Mouse (Mus musculus): ENCODE measurements at regions not wholly inside any gene's neighbourhood (a gene's known extent, or its start where the extent isn't known, plus 50 kb on each side); places are given as distances from the start of the nearest gene placed in this dataset.

DNA sequence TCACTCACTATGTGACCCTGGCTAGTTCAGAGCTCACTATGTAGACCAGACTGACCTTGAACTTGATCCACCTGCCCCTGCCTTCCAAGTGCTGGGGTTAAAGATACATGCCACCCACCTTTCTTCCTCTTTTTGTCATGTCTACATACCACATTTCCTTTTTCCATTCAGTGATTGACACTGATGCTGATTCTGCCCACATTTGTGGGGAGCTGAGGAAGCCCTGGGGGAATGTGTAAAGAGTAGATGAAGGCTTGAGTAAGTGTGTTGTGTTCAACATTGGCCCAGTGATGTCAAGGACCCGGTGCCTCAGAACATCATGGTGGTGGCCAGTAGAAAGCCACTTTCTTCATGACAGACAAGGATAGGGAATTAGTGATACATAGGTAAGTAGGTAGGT lies 201.3 kb downstream of the Rpap3 start:
- no peak for DNase-seq (ENCODE audit: low spot score)

DNA sequence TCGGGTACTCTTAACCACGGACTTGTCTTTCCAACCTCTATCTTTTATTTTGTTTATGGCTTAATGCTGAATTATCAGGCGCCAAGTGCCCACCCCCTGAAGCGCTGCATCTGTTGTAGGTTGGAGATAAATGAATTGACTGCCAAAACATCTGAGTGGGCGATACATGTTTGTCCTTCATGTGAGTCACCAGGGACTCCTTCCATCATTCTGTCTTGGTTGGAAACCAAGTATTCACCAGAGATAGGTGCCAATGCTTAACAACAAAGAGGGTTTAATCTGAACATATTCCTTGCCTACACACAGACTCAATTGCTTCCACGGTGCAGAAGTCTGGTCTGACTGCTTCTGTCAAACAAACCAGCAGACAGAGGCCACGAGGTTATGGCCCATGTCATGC lies 203.6 kb downstream of the Rpap3 start:
- DNase-seq (ENCODE audit: low spot score) = no peak

DNA sequence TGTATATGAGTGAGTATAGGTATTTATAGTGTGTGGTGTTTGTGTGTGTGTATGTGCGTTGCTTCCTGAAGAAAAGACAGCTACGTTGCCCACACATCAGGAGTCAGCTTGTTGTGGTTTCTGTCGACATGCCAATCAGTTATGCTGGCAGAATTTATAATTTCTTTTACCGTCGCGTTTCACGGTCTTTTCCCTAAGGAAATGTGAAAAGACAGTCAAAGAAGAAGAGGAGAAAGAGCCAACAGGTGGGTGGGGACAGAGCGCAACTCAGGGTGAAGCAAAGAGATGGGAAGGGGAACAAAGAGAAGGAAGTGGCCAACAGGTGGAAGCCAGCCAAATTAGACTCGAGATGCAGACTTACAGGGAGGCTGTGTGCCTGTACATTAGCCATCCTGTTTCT lies 204.2 kb downstream of the Rpap3 start:
- DNase-seq (ENCODE audit: low spot score) = no peak

DNA sequence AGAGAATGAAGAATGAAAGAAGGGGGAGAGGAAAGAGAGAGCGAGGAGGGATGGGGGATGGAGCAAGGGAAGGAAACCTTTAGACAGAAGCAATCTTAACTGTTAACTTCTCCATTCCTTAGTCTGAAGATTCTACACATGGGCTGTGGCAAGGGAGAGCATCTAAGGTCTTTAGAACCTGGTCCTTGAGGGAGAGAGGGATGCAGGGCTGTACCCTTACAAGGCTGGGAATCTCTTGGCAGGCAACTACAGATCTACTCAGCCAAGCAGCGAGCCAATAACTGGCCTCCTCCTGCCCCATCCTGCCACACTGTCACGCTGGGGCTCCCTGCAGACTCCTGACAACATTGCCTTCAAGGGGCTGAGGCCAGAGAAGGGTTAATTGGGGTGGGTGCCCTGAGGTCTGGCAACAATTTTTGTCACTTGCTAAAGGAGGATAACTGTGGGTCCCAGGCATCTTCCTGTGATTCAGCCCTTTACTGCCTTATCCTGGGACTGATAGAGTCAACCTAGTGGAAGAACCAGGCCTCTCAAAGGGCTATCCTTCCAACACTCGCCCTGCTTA lies 205.7 kb downstream of the Rpap3 start:
- DNase-seq (ENCODE audit: low spot score) = no peak

DNA sequence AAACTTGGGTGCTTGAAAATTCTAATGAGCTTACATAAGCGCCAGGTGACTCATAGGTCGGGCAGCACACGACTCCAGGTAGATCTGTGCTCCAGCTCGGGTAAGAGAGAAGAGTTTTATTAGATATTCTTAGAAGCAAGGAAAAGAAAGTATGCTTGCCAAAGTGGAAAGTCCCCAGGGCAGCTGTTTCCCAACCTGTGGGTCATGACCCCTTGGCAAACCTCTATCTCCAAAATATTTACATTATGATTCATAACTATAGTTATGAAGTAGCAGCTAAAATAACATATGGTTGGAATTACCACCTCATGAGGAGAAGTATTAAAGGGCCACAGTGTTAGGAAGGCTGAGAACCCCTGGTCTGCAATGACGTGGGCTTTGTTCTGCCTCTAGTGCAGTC lies 206.4 kb downstream of the Rpap3 start:
- DNase-seq (ENCODE audit: low spot score) = peak; percentile 31

DNA sequence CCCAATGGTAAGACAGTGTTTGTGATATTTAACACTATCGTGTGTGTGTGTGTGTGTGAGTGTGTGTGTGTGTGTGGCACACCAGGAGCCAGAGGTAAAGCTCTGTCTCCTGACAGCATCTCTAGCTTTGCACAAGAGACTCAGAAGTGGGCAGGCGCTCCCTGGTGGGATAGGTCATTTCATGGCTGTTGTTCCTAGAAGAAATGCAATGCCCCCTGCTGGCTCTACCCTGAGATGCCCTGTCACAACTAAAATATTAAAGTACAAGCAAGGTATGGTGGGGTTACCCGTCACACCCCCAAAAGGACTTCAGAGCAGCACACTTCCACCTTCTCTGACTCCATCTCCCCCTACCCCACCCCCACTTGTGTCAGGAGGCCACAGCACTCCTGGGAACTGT lies 207.2 kb downstream of the Rpap3 start:
- peak; percentile 48 for DNase-seq (ENCODE audit: low spot score)

DNA sequence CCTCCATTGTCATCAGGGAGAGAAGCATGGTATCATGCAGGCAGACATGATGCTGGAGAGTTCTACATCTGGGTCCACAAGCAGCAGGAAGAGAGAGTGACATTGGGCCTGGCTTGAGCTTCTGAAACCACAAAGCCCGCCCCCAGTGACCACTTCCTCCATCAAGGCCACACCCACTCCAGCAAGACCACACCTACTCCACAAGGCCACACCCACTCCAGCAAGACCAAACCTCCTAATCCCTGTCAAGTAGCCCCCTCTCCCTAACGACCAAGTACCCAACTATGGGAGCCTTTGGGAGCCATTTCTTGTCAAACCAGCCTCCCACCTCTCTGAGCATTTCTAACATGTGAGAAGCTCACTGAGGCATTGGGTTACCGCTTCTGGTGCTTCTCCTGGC lies 209.6 kb downstream of the Rpap3 start:
- no peak for DNase-seq (ENCODE audit: low spot score)

DNA sequence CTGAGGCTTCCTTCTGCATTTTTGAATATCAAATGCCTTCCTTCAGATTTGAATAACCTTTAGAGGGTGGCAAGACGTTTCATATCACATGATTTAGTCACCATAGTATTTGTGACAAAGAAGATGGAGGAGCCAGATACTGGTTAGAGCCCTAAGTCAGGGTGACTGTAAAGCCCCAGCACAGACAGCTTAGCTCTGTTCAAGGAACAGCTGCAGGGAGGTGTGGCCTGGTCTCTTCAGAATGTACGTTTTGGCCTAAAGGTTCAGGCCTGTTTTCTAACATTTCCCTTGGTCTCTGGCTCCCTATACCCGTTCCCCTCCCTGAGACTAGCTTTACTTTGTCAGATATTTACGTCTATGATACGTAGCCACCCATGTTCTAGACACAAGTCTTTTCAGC lies 212.3 kb downstream of the Rpap3 start:
- no peak for DNase-seq (ENCODE audit: low spot score)

DNA sequence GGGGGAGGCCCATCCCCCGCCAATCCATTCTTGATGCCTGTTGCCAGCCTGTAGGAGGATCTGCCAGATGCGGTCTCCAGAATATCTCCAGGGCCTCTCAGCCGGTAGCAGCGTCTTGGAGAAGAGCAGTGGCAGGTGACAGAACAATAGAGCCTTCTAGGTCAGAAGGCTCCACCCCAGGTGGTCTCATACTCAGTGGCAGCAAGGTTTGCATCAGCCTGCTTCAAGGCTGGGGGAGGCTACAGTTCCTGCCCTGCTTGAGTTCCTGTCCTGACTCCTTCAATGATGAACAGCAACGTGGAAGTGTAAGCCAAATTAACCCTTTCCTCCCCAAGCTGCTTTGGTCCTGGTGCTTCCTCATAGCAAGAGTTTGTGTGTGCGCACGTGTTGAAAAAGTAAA lies 213.8 kb downstream of the Rpap3 start:
- DNase-seq (ENCODE audit: low spot score) = no peak

DNA sequence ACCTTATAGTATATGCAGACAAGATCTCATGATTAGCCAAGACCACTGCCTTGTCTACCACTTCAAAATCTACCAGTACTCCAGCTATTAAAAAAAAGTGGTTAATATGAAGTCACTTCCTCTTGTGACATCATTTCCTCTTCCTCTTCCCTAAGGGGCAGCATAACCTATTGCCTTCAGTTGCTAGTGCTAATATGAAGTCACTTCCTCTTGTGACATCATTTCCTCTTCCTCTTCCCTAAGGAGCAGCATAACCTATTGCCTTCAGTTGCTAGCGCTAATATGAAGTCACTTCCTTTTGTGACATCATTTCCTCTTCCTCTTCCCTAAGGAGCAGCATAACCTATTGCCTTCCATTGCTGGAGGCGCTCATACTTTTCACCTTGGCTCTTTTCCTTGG lies 218.2 kb downstream of the Rpap3 start:
- no peak for DNase-seq (ENCODE audit: low spot score)

DNA sequence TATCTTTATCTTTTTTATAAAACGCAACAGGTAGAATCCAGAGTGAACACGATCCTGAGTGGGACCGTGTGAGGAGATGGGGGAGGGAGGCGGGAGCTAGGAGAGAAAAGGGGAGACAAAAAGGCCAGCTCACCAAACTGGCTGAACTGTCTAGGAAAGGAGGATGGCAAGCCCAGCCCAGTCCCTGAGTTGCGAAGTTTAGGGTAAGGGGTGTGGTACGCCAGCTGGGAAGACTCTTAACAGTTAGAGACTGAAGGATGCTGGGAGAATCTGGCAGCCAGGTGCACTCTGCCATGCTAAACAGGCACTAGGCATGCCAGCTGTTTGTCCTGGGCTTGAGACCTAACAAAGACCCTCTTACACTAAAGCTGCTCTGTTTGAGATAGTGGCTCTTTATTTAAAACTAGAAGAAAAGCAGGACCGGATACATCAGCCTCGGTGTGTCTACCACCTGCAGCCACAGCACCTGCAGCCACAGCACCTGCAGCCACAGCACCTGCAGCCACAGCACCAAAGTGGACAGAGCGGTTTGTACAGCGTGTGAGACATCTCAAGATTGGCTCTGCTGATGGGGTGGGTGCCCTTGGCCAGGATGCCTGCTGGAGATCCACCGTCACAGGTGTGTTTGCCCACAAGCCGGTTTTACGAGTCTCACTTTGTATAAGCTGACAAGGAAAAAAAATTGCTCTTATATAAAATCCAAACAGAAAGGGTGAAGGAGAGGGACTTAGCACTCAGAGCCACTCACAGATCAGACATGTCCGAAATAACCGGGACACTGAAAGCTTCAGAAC lies 225.1 kb upstream of the Amigo2 start:
- no peak for DNase-seq (ENCODE audit: low spot score)

DNA sequence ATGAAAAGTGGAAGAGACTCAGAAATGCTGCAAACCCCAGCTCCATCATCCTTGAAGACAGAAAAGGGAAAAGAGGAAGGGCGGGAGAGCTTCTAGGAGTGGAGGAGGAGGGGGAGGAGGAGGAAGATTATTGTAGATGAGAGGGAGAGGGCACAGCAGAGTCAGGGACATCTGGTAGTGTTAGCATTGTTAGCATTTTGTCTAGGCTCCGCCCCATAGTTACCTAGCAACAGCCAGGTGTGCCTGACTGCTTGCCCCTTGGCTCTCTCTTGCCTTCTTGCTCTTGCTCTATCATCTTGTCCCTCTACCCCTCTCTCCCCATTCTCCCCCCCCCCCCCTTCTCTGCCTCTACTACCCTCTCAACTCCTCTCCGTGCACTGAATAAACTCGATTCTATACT lies 224.4 kb upstream of the Amigo2 start:
- no peak for DNase-seq (ENCODE audit: low spot score)

DNA sequence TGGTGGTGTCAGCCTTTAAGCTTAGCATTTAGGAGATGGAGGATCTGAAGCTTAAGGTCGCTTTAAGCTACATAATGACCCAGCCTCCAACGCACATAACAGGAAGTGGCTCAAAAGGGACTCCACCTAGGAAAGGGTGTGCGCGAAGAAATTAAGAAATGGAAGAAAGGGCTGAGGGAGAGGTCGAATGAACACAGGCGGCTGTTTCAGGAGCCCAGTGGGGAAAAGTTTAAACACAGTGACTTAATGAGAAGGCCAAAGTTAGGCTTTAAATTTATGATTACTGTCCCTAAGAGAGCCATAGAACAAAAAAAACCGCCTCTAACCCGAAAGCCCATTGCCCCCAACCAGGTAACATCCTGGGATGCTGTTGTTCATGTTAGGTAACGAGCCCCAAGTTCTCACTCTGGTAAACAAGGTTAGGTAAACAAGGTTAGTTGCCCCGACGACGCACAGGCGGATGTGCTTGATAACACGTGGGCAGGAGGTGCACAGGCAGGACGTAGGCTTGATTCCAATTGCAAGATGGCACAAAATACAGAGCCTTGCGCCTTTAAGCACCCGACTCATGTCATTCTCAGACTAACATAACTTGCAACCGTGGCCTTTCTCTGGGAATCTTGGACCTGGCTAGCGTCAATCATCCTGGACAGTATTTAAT lies 222.7 kb upstream of the Amigo2 start:
- DNase-seq (ENCODE audit: low spot score) = no peak

DNA sequence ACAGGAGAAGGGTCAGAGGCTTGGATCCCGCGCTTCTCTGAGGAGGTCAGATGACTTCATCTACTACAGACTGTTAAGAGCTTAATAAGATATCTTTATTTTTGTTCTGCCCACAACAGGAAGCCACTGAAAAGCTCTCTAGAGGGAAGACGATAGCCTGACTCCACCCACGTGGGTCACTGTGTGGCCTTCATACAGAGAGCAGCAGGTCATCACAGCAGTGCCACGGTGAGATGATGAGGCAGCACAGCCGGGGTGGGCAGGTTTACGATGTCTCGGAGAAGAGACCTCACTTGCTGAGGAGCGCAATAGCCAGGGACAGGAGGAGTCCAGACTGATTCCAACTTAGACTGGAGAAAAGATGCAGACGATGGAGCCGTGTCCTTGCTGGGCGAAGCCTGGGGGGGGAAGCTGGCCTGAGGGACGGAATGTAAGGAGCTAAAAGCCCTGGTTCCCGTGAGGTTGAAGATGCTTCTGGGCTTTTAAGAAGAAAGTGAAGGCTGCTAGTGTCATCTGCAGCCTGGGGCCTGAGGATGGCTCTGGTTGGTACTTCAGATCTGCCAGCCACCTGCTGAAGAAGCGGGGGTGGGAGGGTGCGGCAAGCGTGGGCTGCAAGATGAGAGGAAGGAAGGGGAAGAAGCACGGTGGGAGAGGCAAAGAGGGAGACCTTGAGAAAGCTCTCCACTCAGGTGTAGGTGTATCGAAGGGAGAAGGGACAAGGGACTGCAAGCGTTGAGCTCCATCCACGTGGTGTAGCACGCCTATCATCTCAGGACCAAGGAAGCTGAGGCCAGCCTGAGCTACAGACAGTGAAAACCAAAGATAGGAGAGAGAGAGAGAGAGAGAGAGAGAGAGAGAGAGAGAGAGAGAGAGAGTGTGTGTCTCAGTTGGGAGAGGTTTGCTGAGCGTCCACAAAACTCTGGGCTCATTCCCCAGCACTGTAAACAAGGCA lies 221.9 kb upstream of the Amigo2 start:
- DNase-seq (ENCODE audit: low spot score) = peak; percentile 59

DNA sequence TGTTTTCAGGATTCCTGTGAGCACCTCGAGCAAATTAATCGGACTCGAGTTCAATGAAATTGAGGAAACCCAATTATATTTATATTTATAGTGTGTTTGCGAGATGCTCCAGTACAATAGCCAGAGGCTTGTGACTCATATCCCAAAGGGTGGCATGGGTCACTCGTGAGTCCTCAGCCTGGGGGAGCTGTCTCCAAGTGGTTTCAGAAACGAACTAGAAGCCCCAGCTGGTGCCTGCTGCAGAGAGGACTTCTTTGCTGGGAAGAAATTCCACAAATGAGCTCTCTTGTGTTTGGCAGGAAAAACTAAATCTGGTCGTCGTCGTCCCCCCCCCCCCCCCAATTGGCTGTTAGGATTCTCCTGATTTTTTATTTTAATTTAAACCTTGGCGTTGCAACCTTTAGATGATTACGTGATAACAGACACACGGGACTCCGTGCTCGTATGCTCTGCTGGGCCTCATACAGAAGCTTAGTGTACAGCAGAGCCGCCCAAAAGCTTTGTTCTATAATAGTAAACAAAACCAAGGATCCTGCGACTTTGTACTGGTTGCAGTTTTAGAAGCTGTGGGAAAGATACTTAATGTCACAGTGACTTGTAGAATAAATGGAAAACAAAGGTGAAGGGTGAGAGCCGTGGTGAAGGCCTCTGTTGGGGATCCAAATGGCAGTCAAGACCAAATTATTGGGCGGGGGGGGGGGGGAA lies 220.8 kb upstream of the Amigo2 start:
- DNase-seq (ENCODE audit: low spot score) = no peak

DNA sequence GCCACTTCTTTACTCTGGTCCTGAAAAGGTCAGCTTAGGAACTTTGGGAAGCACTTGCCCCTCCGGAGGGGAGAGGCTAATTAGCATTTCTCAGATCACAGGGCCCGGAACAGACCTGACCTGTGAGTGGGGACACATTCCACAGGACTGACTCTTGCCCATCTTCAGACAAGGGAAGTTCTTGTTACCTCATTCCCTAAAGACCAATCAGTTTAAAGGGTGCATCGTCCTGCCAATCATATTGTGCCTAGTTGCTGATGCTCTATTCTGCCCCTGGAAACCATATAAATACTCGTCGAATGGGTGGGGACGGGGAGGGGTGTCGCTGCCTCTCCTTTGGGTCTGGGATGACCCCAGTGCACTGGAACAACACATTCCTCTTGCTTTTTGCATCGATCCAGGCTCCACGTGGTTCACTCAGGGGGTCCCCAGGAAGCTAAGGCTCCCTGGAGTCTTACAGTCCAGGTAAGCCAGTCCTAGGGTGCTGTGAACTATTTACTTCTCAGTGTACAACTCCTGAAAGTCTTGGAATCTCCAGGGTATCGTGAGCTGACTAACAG lies 219.9 kb upstream of the Amigo2 start:
- no peak for DNase-seq (ENCODE audit: low spot score)

DNA sequence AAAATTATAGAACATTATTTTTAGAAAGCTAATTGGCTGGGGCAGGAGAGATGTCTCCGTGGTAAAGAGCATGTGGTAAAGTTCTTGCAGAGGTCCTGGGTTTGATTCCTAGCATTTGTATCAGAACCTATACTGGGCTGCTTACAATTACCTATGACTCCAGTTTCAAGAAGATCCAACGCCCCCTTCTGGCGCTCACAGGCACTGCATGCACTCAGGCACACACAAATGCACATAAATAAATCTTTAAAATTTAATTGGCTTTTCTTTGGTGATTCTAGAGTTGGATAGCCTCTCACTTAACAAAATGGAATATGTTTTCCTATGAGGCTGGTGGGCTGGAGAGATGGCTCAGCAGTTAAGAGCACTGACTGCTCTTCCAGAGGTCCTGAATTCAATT lies 219.0 kb upstream of the Amigo2 start:
- DNase-seq (ENCODE audit: low spot score) = no peak

DNA sequence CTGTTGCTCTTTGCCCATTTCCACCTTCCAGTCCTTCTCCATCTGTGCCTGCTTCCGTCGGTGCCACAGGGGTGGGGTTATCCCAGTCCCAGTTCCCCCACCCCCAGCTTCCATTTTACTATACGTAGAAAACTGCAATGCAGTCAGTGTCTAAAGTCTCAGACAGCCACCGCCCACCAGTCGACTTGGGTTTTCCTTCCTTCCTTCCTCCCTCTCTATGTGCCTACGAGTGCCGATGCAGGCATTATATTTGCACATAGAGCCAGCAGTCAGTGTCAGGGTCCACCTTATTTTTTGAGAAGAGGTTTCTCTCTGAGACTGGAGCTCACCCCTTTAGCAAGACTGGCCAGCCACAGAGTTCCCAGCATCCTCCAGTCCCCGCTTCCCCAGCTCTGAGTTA lies 218.3 kb upstream of the Amigo2 start:
- DNase-seq (ENCODE audit: low spot score) = no peak

DNA sequence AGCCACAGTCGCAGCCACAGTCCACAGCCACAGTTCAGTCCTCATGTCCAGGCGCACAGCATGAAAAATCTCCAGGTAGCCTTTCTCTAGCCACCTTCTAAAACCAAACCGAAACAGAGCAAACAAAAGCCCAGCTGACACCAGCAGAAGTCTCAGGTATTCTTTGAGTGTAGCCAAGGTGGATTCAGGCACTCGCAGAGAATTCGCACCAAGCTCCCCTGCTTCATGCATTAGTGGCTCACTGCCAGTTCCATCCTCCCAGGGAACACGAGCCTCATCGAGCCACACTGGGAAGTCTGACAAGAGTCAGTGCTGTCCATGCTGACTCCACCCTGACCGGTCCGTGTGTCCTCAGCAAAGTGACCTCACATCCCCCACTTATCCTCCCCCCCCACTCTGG lies 217.7 kb upstream of the Amigo2 start:
- no peak for DNase-seq (ENCODE audit: low spot score)

DNA sequence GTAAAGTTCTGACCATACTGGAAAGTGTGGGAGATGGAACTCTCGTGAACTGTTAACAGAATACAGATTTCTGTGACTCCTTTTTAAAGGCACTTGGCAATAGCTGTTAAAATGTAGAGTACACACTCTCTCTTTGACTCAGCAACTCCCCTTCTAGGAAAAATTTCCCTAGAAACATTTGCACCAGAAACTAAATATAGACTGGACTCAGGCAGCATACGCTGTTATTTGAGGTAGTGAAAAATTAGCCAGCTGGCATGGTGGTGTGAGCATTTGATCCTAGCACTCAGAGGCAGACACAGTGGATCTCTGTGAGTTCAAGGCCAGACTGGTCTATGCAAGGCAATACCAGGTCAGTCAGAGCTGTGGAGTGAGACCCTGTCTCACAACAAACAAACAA lies 215.5 kb upstream of the Amigo2 start:
- DNase-seq (ENCODE audit: low spot score) = no peak

DNA sequence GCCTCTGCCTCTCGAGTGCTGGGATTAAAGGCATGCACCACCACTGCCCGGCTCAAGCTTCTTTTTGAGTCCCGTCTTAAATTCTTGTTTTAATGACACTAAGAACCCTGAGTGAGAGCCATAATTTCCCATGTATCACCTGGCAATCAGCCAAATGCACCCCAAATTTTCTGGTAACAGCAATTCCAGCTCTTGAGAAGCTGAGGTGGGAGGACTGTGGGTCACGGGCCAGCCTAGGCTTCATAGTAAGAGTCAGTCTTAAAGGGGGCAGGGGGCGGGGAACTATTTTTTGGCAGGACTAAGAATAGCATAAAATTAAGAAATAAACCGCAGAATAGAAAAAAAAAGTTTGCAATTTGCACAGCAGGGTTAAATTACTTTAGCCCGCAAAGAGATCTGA lies 214.9 kb upstream of the Amigo2 start:
- no peak for DNase-seq (ENCODE audit: low spot score)

DNA sequence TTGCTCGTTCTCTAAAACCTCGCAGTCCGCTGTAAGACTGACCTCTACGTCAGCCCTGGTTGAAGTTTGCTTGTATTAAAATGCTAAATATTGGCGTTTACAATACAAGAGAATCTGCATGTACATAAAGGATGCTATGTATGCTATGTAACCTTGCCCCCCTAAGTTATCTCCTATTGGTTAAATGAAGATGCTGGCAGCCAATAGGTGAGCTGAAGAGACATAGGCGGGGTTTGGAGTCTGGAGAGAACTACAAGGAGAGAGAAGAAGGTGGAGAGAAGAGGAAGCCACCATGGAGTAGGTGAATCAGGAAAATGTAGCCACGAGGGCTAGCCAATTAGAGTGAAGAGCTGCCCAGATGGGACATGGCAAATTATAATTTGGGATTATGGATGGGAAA lies 214.0 kb upstream of the Amigo2 start:
- no peak for DNase-seq (ENCODE audit: low spot score)

Data from lung, postnatal 25 days (tissue).